Mouse (Mus musculus) CH12.LX (cell line): ENCODE results near the gene 4930595D18Rik.

ENCODE experiments used
- CTCF ChIP-seq, 2 experiments: IDR thresholded peaks in 1 of 2; conservative IDR thresholded peaks in 1 of 2; 2 replicates each; pipeline ENCODE4 v1.5.1; 2011 to 2012; ENCODE audit warnings: low read depth in 2 of 2, low read length in 2 of 2, improper control_type of control experiment in 1 of 2, inconsistent platforms in 1 of 2, mild to moderate bottlenecking in 1 of 2, moderate library complexity in 1 of 2
- EP300 ChIP-seq: IDR thresholded peaks from 2 replicates; pipeline ENCODE4 v1.6.1; 2011; ENCODE audit warnings: low read length, improper control_type of control experiment
- MAX ChIP-seq: IDR thresholded peaks from 2 replicates; pipeline ENCODE4 v1.6.1; 2011; ENCODE audit warnings: low read length, improper control_type of control experiment

GRCm38 (mm10) chr12:111228488-111228887, 44.2 kb upstream of the 4930595D18Rik start:
- TF ChIP-seq CTCF (conservative IDR thresholded peaks at IDR 0.05 in 1 of 2, IDR thresholded peaks at IDR 0.05 in 1 of 2; ENCODE audit: low read depth in 2 of 2, low read length in 2 of 2), result no peak
- TF ChIP-seq EP300, result no peak
- TF ChIP-seq MAX, result no peak
